Mouse (Mus musculus) C2C12 (cell line): Measurements from ENCODE around the gene Tmem144. TPM values are rescaled to one million over a fixed set of nuclear protein-coding genes. Genes with fewer than 3 reads are reported as not detected.

Experiments used
- H3K27me3 ChIP-seq: one replicate; pipeline ENCODE4 v1.6.1; 2011; ENCODE audit not compliant: control insufficient read depth, insufficient read depth, insufficient read length
- H3K36me3 ChIP-seq: one replicate; pipeline ENCODE4 v1.6.1; 2011; ENCODE audit not compliant: control insufficient read depth, insufficient read depth
- H3K4me3 ChIP-seq: one replicate; pipeline ENCODE4 v1.5.1; 2011; ENCODE audit warnings: mild to moderate bottlenecking, control low read depth; ENCODE audit not compliant: poor library complexity, insufficient read depth, severe bottlenecking
- H3K79me2 ChIP-seq: one replicate; pipeline ENCODE4 v1.6.1; 2011; ENCODE audit not compliant: control insufficient read depth, insufficient read depth
- H3K79me3 ChIP-seq: one replicate; pipeline ENCODE4 v1.6.1; 2011; ENCODE audit warnings: low read depth, control low read depth
- H3ac ChIP-seq: one replicate; pipeline ENCODE3; 2011; ENCODE audit warnings: low read depth; ENCODE audit not compliant: control insufficient read depth, insufficient read length
- CEBPB ChIP-seq: IDR thresholded peaks from one replicate; pipeline ENCODE4 v1.6.1; 2011; ENCODE audit warnings: low read depth, mild to moderate bottlenecking, control low read depth, moderate library complexity
- CTCF ChIP-seq: IDR thresholded peaks from one replicate; pipeline ENCODE4 v1.5.1; 2011; ENCODE audit not compliant: control insufficient read depth, insufficient read depth, insufficient read length
- FOSL1 ChIP-seq: IDR thresholded peaks from one replicate; pipeline ENCODE4 v1.8.0; 2011; ENCODE audit warnings: mild to moderate bottlenecking, low read length; ENCODE audit not compliant: poor library complexity, insufficient read depth, severe bottlenecking
- MAX ChIP-seq: IDR thresholded peaks from one replicate; pipeline ENCODE4 v1.6.1; 2011; ENCODE audit warnings: mild to moderate bottlenecking, control low read depth
- MYOD1 ChIP-seq: IDR thresholded peaks from one replicate; pipeline ENCODE4 v1.6.1; 2011; ENCODE audit warnings: low read depth; ENCODE audit not compliant: control insufficient read depth, insufficient read length
- MYOG ChIP-seq: IDR thresholded peaks from one replicate; pipeline ENCODE4 v1.6.1; 2011; ENCODE audit not compliant: control insufficient read depth, insufficient read length; ENCODE audit errors: extremely low read depth
- USF1 ChIP-seq: IDR thresholded peaks from one replicate; pipeline ENCODE4 v1.6.1; 2011; ENCODE audit warnings: low read depth, mild to moderate bottlenecking, control low read depth, moderate library complexity
- polyA plus RNA-seq: library from polyadenylated mRNA; unstranded; fragments of >200 nt; fragmentation: generic; extraction: Trizol; gene quantifications from one replicate; pipeline ENCODE4 v1.2.1, GENCODE M21; 2012; ENCODE audit warnings: missing spikeins

Gene Tmem144
- polyA plus RNA-seq, 1 experiment, result 1.5 TPM

GRCm38 (mm10) chr3:79772701-79773100 lies 79.9 kb downstream of the Tmem144 start:
- no peak overlapping the region for H3ac ChIP-seq
- no peak overlapping the region for H3K4me3 ChIP-seq
- no peaks in the 10 kb centered on the region for H3K36me3 ChIP-seq
- H3K27me3 ChIP-seq, result no peaks in the 10 kb centered on the region
- no peaks in the 10 kb centered on the region for H3K79me2 ChIP-seq
- no peak for TF ChIP-seq MAX
- no peak for TF ChIP-seq FOSL1
- no peak for TF ChIP-seq MYOG
- TF ChIP-seq CEBPB, result no peak
- TF ChIP-seq CTCF, result no peak
- TF ChIP-seq MYOD1, result no peak
- no peak for TF ChIP-seq USF1
- H3K79me3 ChIP-seq, result no peaks in the 10 kb centered on the region

Other genes with a start within 250 kb of the Tmem144 start
- gene 4930579G24Rik, start 223.7 kb downstream of the Tmem144 start, polyA plus RNA-seq, result 13.2 TPM
- 17.8 TPM for gene Etfdh, start 223.3 kb downstream of the Tmem144 start, polyA plus RNA-seq
- gene Rxfp1, start 114.9 kb downstream of the Tmem144 start, polyA plus RNA-seq, result not detected
- gene Fam198b, start 31.8 kb upstream of the Tmem144 start, polyA plus RNA-seq, result 2.5 TPM